Mouse (Mus musculus) heart, embryonic 11.5 days (tissue): ENCODE results near the gene Arrdc4. TPM values are rescaled to one million over a fixed set of nuclear protein-coding genes. Genes with fewer than 3 reads are reported as not detected.

ENCODE experiments used
- ATAC-seq: fragments of 200-750 bp; cut with Nextera tagmentation; replicated peaks from 2 replicates; pipeline ENCODE4 v1.8.0; 2017; ENCODE audit warnings: moderate library complexity; ENCODE audit not compliant: insufficient number of reproducible peaks, low FRiP score, low TSS enrichment
- H3K27ac ChIP-seq: fragments of 300-500 bp; sonication (generic); 2 replicates; pipeline ENCODE4 v1.5.1; 2014; ENCODE audit warnings: mild to moderate bottlenecking, low read depth, low read length
- H3K27me3 ChIP-seq: fragments of 300-500 bp; sonication (generic); 2 replicates; pipeline ENCODE4 v1.6.1; 2014; ENCODE audit warnings: mild to moderate bottlenecking, low read length, mixed read lengths; ENCODE audit not compliant: control insufficient read depth, insufficient read depth
- H3K36me3 ChIP-seq: fragments of 300-500 bp; sonication (generic); 2 replicates; pipeline ENCODE4 v1.6.1; 2014; ENCODE audit warnings: mild to moderate bottlenecking, low read length, moderate library complexity, mixed read lengths; ENCODE audit not compliant: control insufficient read depth, insufficient read depth
- H3K4me1 ChIP-seq: fragments of 300-500 bp; sonication (generic); 2 replicates; pipeline ENCODE4 v1.6.1; 2014; ENCODE audit warnings: low read length; ENCODE audit not compliant: control insufficient read depth, insufficient read depth
- H3K4me2 ChIP-seq: fragments of 300-500 bp; sonication (generic); 2 replicates; pipeline ENCODE4 v1.6.1; 2014; ENCODE audit warnings: mild to moderate bottlenecking, moderate library complexity
- H3K4me3 ChIP-seq: fragments of 300-500 bp; sonication (generic); 2 replicates; pipeline ENCODE4 v1.5.1; 2014; ENCODE audit warnings: low read depth, low read length
- H3K9ac ChIP-seq: fragments of 300-500 bp; sonication (generic); 2 replicates; pipeline ENCODE4 v1.6.1; 2014; ENCODE audit warnings: mild to moderate bottlenecking, low read depth, low read length, moderate library complexity
- H3K9me3 ChIP-seq: fragments of 300-500 bp; sonication (generic); replicated peaks from 2 replicates; pipeline ENCODE4 v1.6.1; 2016; ENCODE audit warnings: low read length; ENCODE audit not compliant: control insufficient read depth
- WGBS: fragments of 180-500 bp; shearing (Covaris S2); extraction: QIAGEN DNeasy Blood & Tissue Kit; methylation state at CpG from one replicate; pipeline ENCODE4 v1.1.7; 2014; ENCODE audit not compliant: insufficient replicate concordance; 5-methylcytosine and 5-hydroxymethylcytosine counted together
- polyA plus RNA-seq: library from polyadenylated mRNA; unstranded; fragments of >200 nt; fragmentation: Nextera tagmentation; extraction: Ambion mirVana; gene quantifications from 2 replicates; pipeline ENCODE4 v1.2.1, GENCODE M21; 2014

Gene Arrdc4
- polyA plus RNA-seq, 1 experiment from 2014 or later: 12.5 TPM

GRCm38 (mm10) chr7:68749919-68750318, 878 bp upstream of the Arrdc4 start:
- peaks cover 6% of the 10 kb centered on the region for H3K4me1 ChIP-seq
- 70% methylated on average over 8 of the region's 8 CpGs for WGBS
- H3K27ac ChIP-seq: no peak overlapping the region
- no peak for ATAC-seq
- H3K9me3 ChIP-seq: no peaks in the 10 kb centered on the region
- H3K4me2 ChIP-seq: peak overlapping the region; percentile 53
- no peaks in the 10 kb centered on the region for H3K27me3 ChIP-seq
- H3K36me3 ChIP-seq: no peaks in the 10 kb centered on the region
- H3K4me3 ChIP-seq: peak overlapping the region; percentile 78
- H3K9ac ChIP-seq: no peak overlapping the region

GRCm38 (mm10) chr7:68748361-68748760, 680 bp downstream of the Arrdc4 start:
- H3K4me1 ChIP-seq: peaks cover 6% of the 10 kb centered on the region
- no peaks in the 10 kb centered on the region for H3K27me3 ChIP-seq
- no peak for ATAC-seq
- H3K9me3 ChIP-seq: no peaks in the 10 kb centered on the region
- peak overlapping the region; percentile 78 for H3K4me3 ChIP-seq
- 19% methylated on average over 8 of the region's 8 CpGs for WGBS
- no peaks in the 10 kb centered on the region for H3K36me3 ChIP-seq
- peak overlapping the region; percentile 92 for H3K4me2 ChIP-seq
- peak overlapping the region; percentile 79 for H3K9ac ChIP-seq
- 0 out of 2 replicates have a peak overlapping the region, but pooled peaks have one; percentile 57 for H3K27ac ChIP-seq

- no peaks in the 10 kb centered on the region for H3K9me3 ChIP-seq
- H3K9ac ChIP-seq: no peak overlapping the region
- H3K4me1 ChIP-seq: peaks cover 3% of the 10 kb centered on the region
- no peaks in the 10 kb centered on the region for H3K27me3 ChIP-seq
- no peak overlapping the region for H3K4me3 ChIP-seq
- WGBS: 82% methylated on average over 9 of the region's 9 CpGs
- ATAC-seq: no peak
- H3K27ac ChIP-seq: no peak overlapping the region
- H3K36me3 ChIP-seq: peaks cover 5% of the 10 kb centered on the region; the same call in 1 of the 2 replicates
- no peak overlapping the region for H3K4me2 ChIP-seq
These were observed 4.4 kb downstream of the Arrdc4 start for GRCm38 (mm10) chr7:68744616-68745015.

GRCm38 (mm10) chr7:68744206-68744605, 4.8 kb downstream of the Arrdc4 start:
- Histone ChIP-seq H3K4me1 (peaks cover 3% of the 10 kb centered on the region), H3K36me3 (peaks cover 7% of the 10 kb centered on the region), H3K27ac (no peak overlapping the region), H3K9ac (no peak overlapping the region), H3K27me3 (no peaks in the 10 kb centered on the region), H3K4me3 (no peak overlapping the region), H3K9me3 (no peaks in the 10 kb centered on the region), H3K4me2 (no peak overlapping the region)
- 78% methylated on average over 2 of the region's 2 CpGs for WGBS
- no peak for ATAC-seq

- Histone ChIP-seq H3K27me3 (no peaks in the 10 kb centered on the region), H3K4me2 (no peak overlapping the region), H3K9ac (no peak overlapping the region), H3K4me3 (no peak overlapping the region), H3K36me3 (peaks cover 10% of the 10 kb centered on the region), H3K27ac (no peak overlapping the region), H3K9me3 (no peaks in the 10 kb centered on the region), H3K4me1 (no peaks in the 10 kb centered on the region)
- 86% methylated on average over 6 of the region's 6 CpGs for WGBS
- ATAC-seq: no peak
These were observed 8.3 kb downstream of the Arrdc4 start for GRCm38 (mm10) chr7:68740763-68741162.

GRCm38 (mm10) chr7:68738676-68739399, 10.2 kb downstream of the Arrdc4 start:
- 81% methylated on average over 11 of the region's 11 CpGs for WGBS
- no peak for ATAC-seq
- Histone ChIP-seq H3K4me2 (no peak overlapping the region), H3K4me1 (no peaks in the 10 kb centered on the region), H3K27me3 (no peaks in the 10 kb centered on the region), H3K9ac (no peak overlapping the region), H3K36me3 (peaks cover 10% of the 10 kb centered on the region), H3K9me3 (no peaks in the 10 kb centered on the region), H3K27ac (no peak overlapping the region), H3K4me3 (no peak overlapping the region)

- ATAC-seq: no peak
- Histone ChIP-seq H3K27ac (no peak overlapping the region), H3K27me3 (no peaks in the 10 kb centered on the region), H3K4me1 (no peaks in the 10 kb centered on the region), H3K4me2 (no peak overlapping the region), H3K9me3 (no peaks in the 10 kb centered on the region), H3K4me3 (no peak overlapping the region), H3K36me3 (no peaks in the 10 kb centered on the region), H3K9ac (no peak overlapping the region)
- WGBS: 88% methylated on average over 5 of the region's 5 CpGs
These were observed 22.7 kb downstream of the Arrdc4 start for GRCm38 (mm10) chr7:68726380-68726779.

- ATAC-seq: no peak
- no peaks in the 10 kb centered on the region for H3K9me3 ChIP-seq
- H3K27me3 ChIP-seq: no peaks in the 10 kb centered on the region
- no peak overlapping the region for H3K27ac ChIP-seq
- no peak overlapping the region for H3K4me2 ChIP-seq
- no peak overlapping the region for H3K9ac ChIP-seq
- no peaks in the 10 kb centered on the region for H3K4me1 ChIP-seq
- no peaks in the 10 kb centered on the region for H3K36me3 ChIP-seq
- 76% methylated on average over 7 of the region's 7 CpGs for whole genome bisulfite sequencing
- H3K4me3 ChIP-seq: no peak overlapping the region
These were observed 24.3 kb downstream of the Arrdc4 start for GRCm38 (mm10) chr7:68724711-68725110.

GRCm38 (mm10) chr7:68721520-68721919, 27.5 kb downstream of the Arrdc4 start:
- Histone ChIP-seq H3K9me3 (no peaks in the 10 kb centered on the region), H3K4me2 (no peak overlapping the region), H3K36me3 (no peaks in the 10 kb centered on the region), H3K4me3 (no peak overlapping the region), H3K27ac (no peak overlapping the region), H3K27me3 (no peaks in the 10 kb centered on the region), H3K9ac (no peak overlapping the region), H3K4me1 (peaks cover 7% of the 10 kb centered on the region; the same call in 1 of the 2 replicates)
- ATAC-seq: no peak
- WGBS: 86% methylated on average over 4 of the region's 4 CpGs
